17 mouse cellular contexts compared by ENCODE assay signal in genomic region chrX:75271676-75272075, GRCm38 (mm10).
DNase-seq lines count a peak whose midpoint lies in the region; ATAC-seq and TF ChIP-seq lines count a peak whose summit lies in the region.
"Had no signal": no experiment of that assay in that cellular context is flagged by ENCODE, and none has a peak within 500 bp of the region (broad histone marks: within the 10 kb centered on the region; RNA-seq: fewer than 3 reads in every experiment).

No protein-coding gene starts in this region.

- ATAC-seq in liver, embryonic 11.5 days (replicated peaks; ENCODE audit: low FRiP score) = no peak
- ATAC-seq in CD4-positive, CD25-positive, alpha-beta regulatory T cell, adult 4 months = no peak
- ATAC-seq: intestine, embryonic 15.5 days had no signal

- no peaks in the 10 kb centered on the region for H3K4me1 ChIP-seq in liver, adult 2 months (ENCODE audit: control insufficient read depth, insufficient read depth, low read length)
- H3K4me1 ChIP-seq in liver, embryonic 11.5 days (replicated peaks; ENCODE audit: control insufficient read depth, insufficient read depth, low read length) = no peaks in the 10 kb centered on the region
- no peaks in the 10 kb centered on the region for H3K4me1 ChIP-seq in ES-Bruce4 (ENCODE audit: control insufficient read depth, insufficient read depth, low read length)
- H3K4me1 ChIP-seq: embryonic facial prominence, embryonic 12.5 days; forebrain, embryonic 10.5 days; intestine, embryonic 15.5 days; limb, embryonic 12.5 days; midbrain, embryonic 12.5 days had no signal

- peak; percentile 15 for DNase-seq in adrenal gland, postnatal 14 days
- no peak for DNase-seq in adrenal gland, postnatal 36 days
- DNase-seq in liver, adult 2 months (ENCODE audit: extremely low read depth, low read depth, low spot score) = no peak
- no peak for DNase-seq in liver, embryonic 11.5 days (ENCODE audit: low spot score)
- DNase-seq in splenic B cell, adult 2 months (ENCODE audit: low read depth, low spot score) = peak; percentile 2
- DNase-seq in left cerebral cortex, postnatal 36 days (ENCODE audit: low spot score in 2 of 2) = no peak
- DNase-seq: cerebellum, adult 9-10 months; lung, postnatal 14 days had no signal

- TF ChIP-seq POLR2A in liver, adult 2 months (IDR thresholded peaks at IDR 0.05; ENCODE audit: extremely low read depth, insufficient read depth, low read length) = no peak
- no peak for TF ChIP-seq POLR2A in ES-Bruce4 (IDR thresholded peaks at IDR 0.05; ENCODE audit: insufficient read depth, low read length)

- no peak for TF ChIP-seq EP300 in ES-Bruce4 (IDR thresholded peaks at IDR 0.05; ENCODE audit: insufficient read depth, low read depth, low read length)

- TF ChIP-seq CTCF in liver, adult 2 months (IDR thresholded peaks at IDR 0.05; ENCODE audit: low read depth, low read length) = peak; percentile 2; the same call in 1 of the 2 replicates
- peak; percentile 53 for TF ChIP-seq CTCF in ES-Bruce4 (IDR thresholded peaks at IDR 0.05; ENCODE audit: low read depth, low read length)

- H3K4me2 ChIP-seq in liver, embryonic 11.5 days = no peak overlapping the region
- H3K4me2 ChIP-seq: embryonic facial prominence, embryonic 12.5 days; intestine, embryonic 15.5 days; limb, embryonic 12.5 days; midbrain, embryonic 12.5 days had no signal

- no peak overlapping the region for H3K27ac ChIP-seq in liver, adult 2 months (replicated peaks; ENCODE audit: insufficient read depth, low read depth, low read length)
- H3K27ac ChIP-seq in liver, embryonic 11.5 days (ENCODE audit: low read depth, low read length) = no peak overlapping the region
- H3K27ac ChIP-seq in ES-Bruce4 (ENCODE audit: insufficient read depth, low read length) = no peak overlapping the region
- H3K27ac ChIP-seq: embryonic facial prominence, embryonic 12.5 days; forebrain, embryonic 10.5 days; intestine, embryonic 15.5 days; limb, embryonic 12.5 days; midbrain, embryonic 12.5 days had no signal

- H3K79me2 ChIP-seq in liver, adult 2 months (ENCODE audit: control insufficient read depth, insufficient read depth, low read length) = no peaks in the 10 kb centered on the region

- H3K36me3 ChIP-seq in liver, adult 2 months (ENCODE audit: control insufficient read depth, insufficient read depth, low read length) = no peaks in the 10 kb centered on the region
- H3K36me3 ChIP-seq in liver, embryonic 11.5 days (ENCODE audit: control insufficient read depth, insufficient read depth, low read length) = no peaks in the 10 kb centered on the region
- H3K36me3 ChIP-seq in ES-Bruce4 (ENCODE audit: control insufficient read depth, insufficient read depth, low read length, poor library complexity, severe bottlenecking) = no peaks in the 10 kb centered on the region
- no peaks in the 10 kb centered on the region for H3K36me3 ChIP-seq in splenic B cell, adult 2 months (ENCODE audit: control insufficient read depth, insufficient read depth, low read length, poor library complexity, severe bottlenecking)
- H3K36me3 ChIP-seq: embryonic facial prominence, embryonic 12.5 days; forebrain, embryonic 10.5 days; G1E; intestine, embryonic 15.5 days; limb, embryonic 12.5 days; midbrain, embryonic 12.5 days had no signal

- H3K4me3 ChIP-seq in liver, adult 2 months (ENCODE audit: insufficient read depth, low read depth, low read length) = no peak overlapping the region
- H3K4me3 ChIP-seq in liver, embryonic 11.5 days (ENCODE audit: low read depth, low read length) = no peak overlapping the region
- H3K4me3 ChIP-seq in ES-Bruce4 (ENCODE audit: low read depth, low read length) = no peak overlapping the region
- H3K4me3 ChIP-seq: embryonic facial prominence, embryonic 12.5 days; forebrain, embryonic 10.5 days; intestine, embryonic 15.5 days; limb, embryonic 12.5 days; midbrain, embryonic 12.5 days; myocyte had no signal

- no peaks in the 10 kb centered on the region for H3K9me3 ChIP-seq in liver, embryonic 11.5 days (ENCODE audit: control insufficient read depth, low read length)
- no peaks in the 10 kb centered on the region for H3K9me3 ChIP-seq in ES-Bruce4 (replicated peaks; ENCODE audit: control insufficient read depth, insufficient read depth, low read length, poor library complexity, severe bottlenecking)
- H3K9me3 ChIP-seq: embryonic facial prominence, embryonic 12.5 days; forebrain, embryonic 10.5 days; G1E; intestine, embryonic 15.5 days; limb, embryonic 12.5 days; midbrain, embryonic 12.5 days had no signal

- no peaks in the 10 kb centered on the region for H3K27me3 ChIP-seq in liver, adult 2 months (ENCODE audit: control insufficient read depth, insufficient read depth, low read length)
- H3K27me3 ChIP-seq in liver, embryonic 11.5 days (replicated peaks; ENCODE audit: control insufficient read depth, insufficient read depth, low read length) = no peaks in the 10 kb centered on the region
- H3K27me3 ChIP-seq in ES-Bruce4 (ENCODE audit: control insufficient read depth, insufficient read depth, low read length, poor library complexity, severe bottlenecking) = no peaks in the 10 kb centered on the region
- no peaks in the 10 kb centered on the region for H3K27me3 ChIP-seq in splenic B cell, adult 2 months (ENCODE audit: control insufficient read depth, insufficient read depth, low read length, poor library complexity, severe bottlenecking)
- H3K27me3 ChIP-seq: embryonic facial prominence, embryonic 12.5 days; intestine, embryonic 15.5 days; limb, embryonic 12.5 days; midbrain, embryonic 12.5 days had no signal

- intact Hi-C loops in left cerebral cortex, postnatal 36 days (cut with DNase I) = no loop called here

- no peak overlapping the region for H3K9ac ChIP-seq in liver, adult 2 months (ENCODE audit: low read depth, low read length)
- H3K9ac ChIP-seq in liver, embryonic 11.5 days (ENCODE audit: low read depth, low read length) = no peak overlapping the region
- no peak overlapping the region for H3K9ac ChIP-seq in ES-Bruce4 (ENCODE audit: low read depth, poor library complexity, severe bottlenecking)
- H3K9ac ChIP-seq: embryonic facial prominence, embryonic 12.5 days; intestine, embryonic 15.5 days; limb, embryonic 12.5 days; midbrain, embryonic 12.5 days had no signal

- WGBS in liver, adult 2 months = 71% methylated on average over 8 of the region's 8 CpGs
- 62% methylated on average over 8 of the region's 8 CpGs for WGBS in liver, embryonic 11.5 days

Comparison
In these comparisons a context has a peak if more than half of its experiments do, and no peak if none do; other contexts are left out.
1. DNase-seq: peak in adrenal gland, postnatal 14 days (single experiment) and splenic B cell, adult 2 months (single experiment); none in adrenal gland, postnatal 36 days (0 of 2), liver, adult 2 months (single experiment), liver, embryonic 11.5 days (single experiment) and left cerebral cortex, postnatal 36 days (0 of 2).